Mouse (Mus musculus) left cerebral cortex, postnatal 14 days (tissue): ENCODE measurements around the gene Map2k4. TPM values are rescaled to one million over a fixed set of nuclear protein-coding genes. Genes with fewer than 3 reads are reported as not detected.

Experiments
- DNase-seq, 2 experiments: peaks; one replicate each; pipeline ENCODE4 v3.0.0; 2021 to 2022; ENCODE audit warnings: low spot score in 2 of 2, mixed read lengths in 1 of 2
- intact Hi-C: fragments of 180-260 bp; cut with DNase I; formaldehyde crosslinking; loops from one replicate; pipeline ENCODE4 v1.15.1; 2025
- microRNA-seq, 2 experiments: library from miRNA; unstranded; fragments of <30 nt; microRNA quantifications; one replicate each; pipeline ENCODE4 v1.2.0; 2022
- total RNA-seq, 2 experiments: library from RNA; stranded (reverse); gene quantifications; 2 replicates each; pipeline ENCODE4 v1.2.3; 2021

Map2k4 gene
- total RNA-seq, 2 experiments from 2014 or later, result 201 to 202 TPM

GRCm38 (mm10) chr11:65644539-65644938 is 143.6 kb downstream of the Map2k4 start:
- no peak for DNase-seq
- intact Hi-C loops, result no loop called here

- intact Hi-C loops, result no loop called here
- DNase-seq, result no peak
Measured at GRCm38 (mm10) chr11:65640261-65640660, 147.8 kb downstream of the Map2k4 start.

Small RNA genes lying within 50 kb of the gene (microRNA-seq; reads per million reads assigned to microRNA genes)
- 27,776 to 33,193 reads per million in 2 experiments for gene Mir744

Other genes starting within 250 kb of the Map2k4 start
- gene Zkscan6, start 18.9 kb upstream of the Map2k4 start, total RNA-seq, result 10 to 100 TPM in 1 of 2 experiments, 1 to 10 TPM in 1; 9.8 to 11.7 TPM